Mouse (Mus musculus): ENCODE measurements at regions not wholly inside any gene's neighbourhood (a gene's known extent, or its start where the extent isn't known, plus 50 kb on each side); places are given as distances from the start of the nearest gene placed in this dataset.

- Histone ChIP-seq H3K9me3 (no peaks in the 10 kb centered on the region), H3K27me3 (ENCODE audit: insufficient read depth, poor library complexity, severe bottlenecking) (no peaks in the 10 kb centered on the region), H3K4me1 (no peaks in the 10 kb centered on the region), H3K27ac (no peak overlapping the region), H3K36me3 (no peaks in the 10 kb centered on the region), H3K4me3 (no peak overlapping the region)
- WGBS: 73% methylated on average over 5 of the region's 5 CpGs
- DNase-seq (ENCODE audit: low spot score): no peak
Observed at GRCm38 (mm10) chr3:147211127-147211940, 359.2 kb downstream of the Ttll7 start.

GRCm38 (mm10) chr3:147228663-147229062, 376.5 kb downstream of the Ttll7 start:
- DNase-seq (ENCODE audit: low spot score): no peak
- Histone ChIP-seq H3K27ac (no peak overlapping the region), H3K4me3 (no peak overlapping the region), H3K4me1 (no peaks in the 10 kb centered on the region), H3K36me3 (no peaks in the 10 kb centered on the region), H3K27me3 (ENCODE audit: insufficient read depth, poor library complexity, severe bottlenecking) (no peaks in the 10 kb centered on the region), H3K9me3 (no peaks in the 10 kb centered on the region)
- 84% methylated on average over 2 of the region's 2 CpGs for WGBS

DNA sequence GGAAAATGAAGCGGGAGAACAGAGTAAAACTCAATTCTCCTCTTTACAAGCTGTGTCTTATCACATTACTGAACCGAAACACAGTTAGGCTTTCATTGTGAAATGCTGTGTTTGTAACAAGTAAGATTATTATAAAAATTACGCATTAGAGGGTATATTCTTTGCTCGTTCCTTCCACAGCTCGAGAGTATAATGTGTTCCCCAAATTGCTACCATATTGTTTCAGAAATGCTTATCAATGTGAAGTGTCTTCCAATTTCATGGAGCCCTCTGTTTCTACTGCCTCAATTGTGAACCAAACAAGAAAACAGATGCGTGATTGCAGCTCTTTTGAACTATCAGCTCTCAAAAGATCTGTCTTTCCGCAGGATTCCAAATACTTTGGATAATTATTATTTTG, 378.4 kb downstream of the Ttll7 start:
- no peak for DNase-seq (ENCODE audit: low spot score)
- Histone ChIP-seq H3K4me1 (no peaks in the 10 kb centered on the region), H3K4me3 (no peak overlapping the region), H3K27ac (no peak overlapping the region), H3K36me3 (no peaks in the 10 kb centered on the region), H3K27me3 (ENCODE audit: insufficient read depth, poor library complexity, severe bottlenecking) (no peaks in the 10 kb centered on the region), H3K9me3 (no peaks in the 10 kb centered on the region)
- WGBS: 85% methylated on average over 7 of the region's 7 CpGs

GRCm38 (mm10) chr3:147238398-147238797, 386.2 kb downstream of the Ttll7 start:
- WGBS: 80% methylated on average over 1 of the region's 1 CpGs
- Histone ChIP-seq H3K4me1 (no peaks in the 10 kb centered on the region), H3K4me3 (no peak overlapping the region)

DNA sequence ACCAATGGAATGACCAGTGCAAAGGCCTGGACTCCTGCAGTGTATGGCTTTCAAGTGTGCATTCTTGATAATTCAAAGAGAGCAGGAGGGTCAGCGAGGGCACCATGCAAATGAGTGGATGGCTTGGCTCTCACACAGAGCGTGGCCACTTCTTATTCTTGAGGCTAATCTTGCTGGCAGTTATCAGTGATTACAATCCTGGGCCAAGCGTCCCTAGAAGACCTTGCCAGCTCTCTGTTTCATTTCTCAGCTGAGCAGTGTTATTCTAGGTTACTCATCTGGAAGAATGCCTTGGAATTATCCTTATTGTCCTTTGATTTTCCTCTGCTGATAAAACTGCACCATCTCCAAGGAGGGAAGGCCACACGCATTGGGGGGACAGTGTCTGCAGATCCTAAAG, 388.5 kb downstream of the Ttll7 start:
- Histone ChIP-seq H3K4me1 (no peaks in the 10 kb centered on the region), H3K27ac (no peak overlapping the region), H3K27me3 (ENCODE audit: insufficient read depth, poor library complexity, severe bottlenecking) (no peaks in the 10 kb centered on the region), H3K36me3 (no peaks in the 10 kb centered on the region), H3K9me3 (no peaks in the 10 kb centered on the region), H3K4me3 (no peak overlapping the region)
- DNase-seq (ENCODE audit: low spot score): no peak
- WGBS: 47% methylated on average over 4 of the region's 4 CpGs

More at GRCm38 (mm10) chr3:147238398-147238797, 386.2 kb downstream of the Ttll7 start:
- Histone ChIP-seq H3K36me3 (no peaks in the 10 kb centered on the region), H3K9me3 (no peaks in the 10 kb centered on the region), H3K27me3 (ENCODE audit: insufficient read depth, poor library complexity, severe bottlenecking) (no peaks in the 10 kb centered on the region), H3K27ac (no peak overlapping the region)
- no peak for DNase-seq (ENCODE audit: low spot score)

DNA sequence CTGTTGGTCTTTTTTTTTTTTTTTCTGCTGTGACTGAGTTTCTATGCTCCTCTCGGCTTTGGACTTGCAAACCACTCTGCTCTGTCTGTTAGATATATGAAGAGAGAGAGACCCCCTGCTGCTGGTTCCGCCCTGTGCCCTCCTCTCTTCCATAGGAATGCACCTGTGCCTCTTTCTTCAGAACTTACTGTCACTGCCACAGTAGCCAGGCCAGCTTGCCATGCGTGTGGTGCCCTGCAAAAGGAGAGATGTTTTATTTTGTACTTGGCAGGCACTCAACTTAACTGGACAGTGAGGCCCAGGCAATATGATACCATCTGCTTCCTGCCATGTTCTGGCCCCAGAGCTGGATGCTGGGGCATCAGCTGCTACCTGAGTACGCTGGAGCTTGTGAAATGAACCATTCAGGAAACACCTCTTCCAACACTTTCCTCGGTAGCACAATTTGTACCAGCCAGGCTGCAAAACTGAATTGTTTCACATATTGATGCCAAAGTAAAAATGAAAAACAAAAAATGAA, 392.8 kb downstream of the Ttll7 start:
- DNase-seq (ENCODE audit: low spot score): no peak
- no peaks in the 10 kb centered on the region for H3K4me1 ChIP-seq
- H3K27me3 ChIP-seq (ENCODE audit: insufficient read depth, poor library complexity, severe bottlenecking): no peaks in the 10 kb centered on the region
- 68% methylated on average over 5 of the region's 5 CpGs for WGBS
- no peak overlapping the region for H3K4me3 ChIP-seq
- H3K9me3 ChIP-seq: no peaks in the 10 kb centered on the region
- H3K27ac ChIP-seq: no peak overlapping the region
- H3K36me3 ChIP-seq: no peaks in the 10 kb centered on the region

DNA sequence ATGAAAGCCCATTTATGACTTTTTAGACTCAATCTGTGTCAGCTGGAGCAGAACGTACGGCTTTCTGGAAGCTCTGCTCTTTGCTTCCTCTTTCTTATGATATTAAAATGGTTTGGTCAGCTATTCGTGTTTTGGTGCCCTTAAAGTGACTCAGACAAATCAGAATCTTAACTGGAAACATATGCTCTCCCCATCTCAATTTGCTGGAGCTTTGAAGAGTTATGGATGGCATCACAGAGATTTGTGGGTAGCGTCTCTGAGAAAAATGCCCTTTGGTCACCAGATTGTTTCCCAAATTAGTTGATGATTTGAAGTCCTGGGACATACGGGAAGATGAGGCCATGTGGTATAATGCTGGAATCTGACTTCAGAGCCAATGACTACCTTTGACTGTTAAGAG, 394.0 kb downstream of the Ttll7 start:
- no peaks in the 10 kb centered on the region for H3K9me3 ChIP-seq
- H3K36me3 ChIP-seq: no peaks in the 10 kb centered on the region
- WGBS: 84% methylated on average over 5 of the region's 5 CpGs
- no peak overlapping the region for H3K27ac ChIP-seq
- no peak for DNase-seq (ENCODE audit: low spot score)
- no peak overlapping the region for H3K4me3 ChIP-seq
- no peaks in the 10 kb centered on the region for H3K4me1 ChIP-seq
- no peaks in the 10 kb centered on the region for H3K27me3 ChIP-seq (ENCODE audit: insufficient read depth, poor library complexity, severe bottlenecking)

GRCm38 (mm10) chr3:147249466-147249865, 397.3 kb downstream of the Ttll7 start:
- Histone ChIP-seq H3K27me3 (ENCODE audit: insufficient read depth, poor library complexity, severe bottlenecking) (no peaks in the 10 kb centered on the region), H3K36me3 (no peaks in the 10 kb centered on the region), H3K9me3 (no peaks in the 10 kb centered on the region), H3K4me3 (no peak overlapping the region), H3K27ac (no peak overlapping the region), H3K4me1 (no peaks in the 10 kb centered on the region)
- no peak for DNase-seq (ENCODE audit: low spot score)
- 71% methylated on average over 1 of the region's 1 CpGs for WGBS

GRCm38 (mm10) chr3:147249906-147250305, 397.7 kb downstream of the Ttll7 start:
- Histone ChIP-seq H3K4me1 (no peaks in the 10 kb centered on the region), H3K9me3 (no peaks in the 10 kb centered on the region), H3K4me3 (no peak overlapping the region), H3K27me3 (ENCODE audit: insufficient read depth, poor library complexity, severe bottlenecking) (no peaks in the 10 kb centered on the region), H3K36me3 (no peaks in the 10 kb centered on the region), H3K27ac (no peak overlapping the region)
- 88% methylated on average over 2 of the region's 2 CpGs for WGBS
- DNase-seq (ENCODE audit: low spot score): no peak

DNA sequence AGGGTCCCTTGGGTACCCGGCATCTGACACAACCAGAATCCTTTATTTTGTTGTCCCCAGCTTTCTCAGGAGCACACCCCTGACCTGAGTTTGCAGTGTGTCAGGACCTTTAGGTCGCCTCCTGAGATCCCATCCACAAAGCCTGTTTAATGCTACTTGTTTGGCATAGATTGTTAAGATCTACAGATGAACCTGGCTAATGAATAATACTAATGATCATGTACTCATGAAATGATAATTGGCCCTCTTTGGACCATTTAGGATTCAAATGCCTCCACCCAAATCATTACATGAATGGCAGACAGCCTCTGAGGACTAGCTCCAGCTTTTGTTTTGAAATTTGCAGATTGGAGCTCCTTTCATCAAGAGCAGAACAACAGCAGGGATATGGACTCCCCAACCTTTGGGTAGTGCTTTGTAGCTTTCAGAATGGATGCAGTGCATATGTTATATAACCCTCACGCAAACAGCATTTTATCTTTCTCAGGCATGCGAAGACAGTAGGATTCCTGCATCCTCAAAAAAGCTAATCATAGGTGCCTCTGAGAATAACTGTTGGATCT, 400.1 kb downstream of the Ttll7 start:
- 82% methylated on average over 4 of the region's 4 CpGs for WGBS
- no peaks in the 10 kb centered on the region for H3K9me3 ChIP-seq
- H3K27me3 ChIP-seq (ENCODE audit: insufficient read depth, poor library complexity, severe bottlenecking): no peaks in the 10 kb centered on the region
- no peaks in the 10 kb centered on the region for H3K36me3 ChIP-seq
- no peak overlapping the region for H3K27ac ChIP-seq
- DNase-seq (ENCODE audit: low spot score): no peak
- H3K4me3 ChIP-seq: no peak overlapping the region
- no peaks in the 10 kb centered on the region for H3K4me1 ChIP-seq

DNA sequence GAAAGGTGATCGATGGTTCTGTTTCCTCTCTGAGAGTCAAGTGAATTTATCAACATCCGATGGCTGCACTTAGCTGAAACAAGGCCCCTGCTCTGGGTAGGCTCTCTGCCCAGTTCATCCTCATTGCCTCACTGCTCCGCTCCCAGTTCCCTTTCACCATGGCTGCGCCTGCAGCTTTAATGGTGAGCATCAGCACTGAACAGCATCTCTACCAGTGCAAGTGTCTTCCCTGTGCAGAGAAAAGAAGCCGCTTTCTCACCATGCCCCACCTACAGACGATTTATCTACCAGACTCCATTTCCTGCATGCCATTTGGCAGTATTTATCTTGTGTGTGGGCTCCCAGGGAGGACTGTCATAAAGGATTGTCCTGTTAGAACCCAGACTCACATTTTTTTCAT, 400.6 kb downstream of the Ttll7 start:
- Histone ChIP-seq H3K9me3 (no peaks in the 10 kb centered on the region), H3K27ac (no peak overlapping the region), H3K36me3 (no peaks in the 10 kb centered on the region), H3K4me1 (no peaks in the 10 kb centered on the region), H3K4me3 (no peak overlapping the region), H3K27me3 (ENCODE audit: insufficient read depth, poor library complexity, severe bottlenecking) (no peaks in the 10 kb centered on the region)
- 56% methylated on average over 6 of the region's 6 CpGs for WGBS
- no peak for DNase-seq (ENCODE audit: low spot score)

- WGBS: 75% methylated on average over 5 of the region's 5 CpGs
- no peak overlapping the region for H3K27ac ChIP-seq
- H3K4me1 ChIP-seq: no peaks in the 10 kb centered on the region
- H3K36me3 ChIP-seq: no peaks in the 10 kb centered on the region
- no peak for DNase-seq (ENCODE audit: low spot score)
- H3K27me3 ChIP-seq (ENCODE audit: insufficient read depth, poor library complexity, severe bottlenecking): no peaks in the 10 kb centered on the region
- H3K4me3 ChIP-seq: no peak overlapping the region
- H3K9me3 ChIP-seq: no peaks in the 10 kb centered on the region
Observed at GRCm38 (mm10) chr3:147254454-147254853, 402.3 kb downstream of the Ttll7 start.

- Histone ChIP-seq H3K4me3 (no peak overlapping the region), H3K27me3 (ENCODE audit: insufficient read depth, poor library complexity, severe bottlenecking) (no peaks in the 10 kb centered on the region), H3K4me1 (0 out of 2 replicates have a peak, but pooled peaks cover 5% of the 10 kb centered on the region), H3K36me3 (no peaks in the 10 kb centered on the region), H3K9me3 (no peaks in the 10 kb centered on the region), H3K27ac (no peak overlapping the region)
- WGBS: 74% methylated on average over 10 of the region's 10 CpGs
- DNase-seq (ENCODE audit: low spot score): no peak
Observed at GRCm38 (mm10) chr3:147260958-147261595, 408.9 kb downstream of the Ttll7 start.

Measured in heart, embryonic 10.5 days (tissue).